Mouse (Mus musculus) kidney, postnatal 25 days (tissue): ENCODE results near the gene Rita1.

Experiments
- DNase-seq, 2 experiments: peaks; one replicate each; pipeline ENCODE4 v3.0.0; 2021; ENCODE audit warnings: mixed read lengths in 2 of 2

Gene Rita1

DNA sequence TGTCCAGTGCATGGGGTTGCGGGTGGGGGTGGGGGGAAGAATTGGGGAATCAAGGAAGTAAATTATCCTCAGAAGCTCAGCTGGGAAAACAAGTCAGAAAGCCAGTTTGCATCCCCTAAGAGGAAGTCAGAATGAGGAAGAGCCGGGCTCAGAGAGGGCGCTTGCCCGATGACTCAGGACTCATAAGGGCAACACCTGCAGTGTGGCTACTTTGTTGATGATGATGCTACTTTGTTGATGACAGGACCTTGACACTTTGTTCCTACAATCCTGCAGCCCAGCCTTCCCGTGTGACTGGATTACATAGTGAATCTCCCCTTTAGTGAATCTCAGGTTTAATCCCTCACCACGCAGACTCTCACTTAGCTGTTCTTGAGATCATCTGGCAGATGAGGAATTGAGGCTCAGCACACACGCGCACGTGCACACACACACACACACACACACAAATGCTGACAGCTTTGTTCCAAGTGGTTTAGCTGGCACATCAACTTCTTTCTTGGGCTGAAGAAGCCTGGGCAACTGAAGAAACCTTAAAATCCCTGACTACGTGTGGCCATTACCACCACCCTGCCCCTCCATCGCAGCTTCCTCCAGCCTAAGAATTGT, 42.0 kb downstream of the Rita1 start:
- no peak for DNase-seq

DNA sequence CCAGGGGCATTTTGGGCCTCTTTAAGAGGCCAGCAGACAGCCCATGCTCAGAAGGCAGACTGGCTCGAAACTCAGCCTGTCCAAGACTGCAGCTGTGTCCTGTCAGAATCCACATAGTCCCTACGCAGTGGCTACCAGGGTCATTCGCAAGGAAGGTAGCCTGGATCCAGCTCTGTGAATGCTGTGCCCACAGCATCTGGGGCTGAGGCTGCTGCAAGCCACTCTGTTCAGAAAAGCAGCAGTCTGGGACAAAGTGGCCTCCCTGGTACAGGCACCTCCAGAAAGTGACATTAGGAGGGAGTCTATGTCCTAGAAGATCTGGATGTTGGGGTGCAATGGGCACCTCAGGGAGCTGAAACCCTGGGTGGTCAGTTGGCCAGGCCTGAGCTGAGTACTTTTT, 42.6 kb downstream of the Rita1 start:
- DNase-seq, result no peak

DNA sequence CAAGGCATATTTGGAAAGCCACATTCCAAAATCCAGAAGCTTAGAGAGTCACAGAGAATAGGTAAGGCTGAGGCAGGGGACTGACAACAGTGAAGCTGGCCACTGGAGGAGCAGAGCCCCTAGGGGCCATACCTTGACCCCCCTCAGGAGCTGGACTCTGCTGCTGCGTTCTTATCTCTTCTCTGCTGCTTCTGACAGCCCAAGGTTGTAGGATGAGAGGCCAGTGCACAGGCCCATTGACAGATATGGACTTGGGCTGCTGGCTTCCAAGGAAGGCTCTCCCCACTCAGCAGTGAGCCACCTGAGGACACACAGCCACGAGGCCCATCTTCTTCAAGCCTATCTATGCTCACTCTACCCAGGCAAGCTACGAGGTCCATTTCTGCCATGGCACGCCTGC, 43.4 kb downstream of the Rita1 start:
- no peak for DNase-seq

DNA sequence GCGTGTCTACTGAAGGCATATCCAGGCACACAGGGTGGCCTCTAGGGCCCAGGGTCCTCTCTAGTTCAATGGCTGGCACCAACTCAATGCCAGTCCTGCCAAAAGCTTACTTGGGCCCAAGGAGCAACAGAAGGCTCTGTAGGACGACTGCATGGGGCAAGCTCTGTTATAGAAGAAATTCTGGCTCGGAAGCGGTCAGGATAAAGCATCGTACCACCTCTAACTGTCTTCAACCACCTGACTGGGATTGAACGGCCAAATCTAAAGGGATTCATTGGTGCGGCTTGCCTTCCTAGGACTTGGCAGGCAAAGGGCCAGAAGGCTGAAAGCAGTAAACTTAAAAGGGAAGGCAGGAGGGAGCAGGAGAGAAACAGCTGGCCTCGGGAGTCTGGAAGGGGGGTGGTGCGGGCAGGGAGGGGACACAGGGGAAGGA, 44.0 kb downstream of the Rita1 start:
- DNase-seq, result no peak

DNA sequence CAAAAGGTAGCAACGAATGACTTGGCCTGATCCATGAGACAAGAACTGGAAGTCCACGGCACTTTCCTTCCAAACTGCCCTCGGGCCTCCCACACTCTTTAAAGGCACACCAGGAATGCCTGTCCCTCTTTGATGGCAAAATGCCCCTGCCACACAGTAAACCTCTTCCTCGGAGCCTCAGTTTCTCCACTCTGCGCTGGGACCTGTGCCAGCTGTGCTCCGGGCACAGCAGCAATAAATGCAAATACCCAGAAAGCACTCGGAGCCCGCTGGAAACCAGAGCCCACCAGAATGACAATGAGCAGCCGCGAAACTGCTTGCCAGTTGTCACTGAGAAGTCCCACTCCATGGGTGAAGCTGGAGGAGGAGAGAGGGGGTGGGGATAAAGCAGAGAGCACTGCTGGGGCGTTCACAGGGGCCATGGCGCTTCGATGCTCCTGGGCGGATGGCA, 44.6 kb downstream of the Rita1 start:
- no peak for DNase-seq

DNA sequence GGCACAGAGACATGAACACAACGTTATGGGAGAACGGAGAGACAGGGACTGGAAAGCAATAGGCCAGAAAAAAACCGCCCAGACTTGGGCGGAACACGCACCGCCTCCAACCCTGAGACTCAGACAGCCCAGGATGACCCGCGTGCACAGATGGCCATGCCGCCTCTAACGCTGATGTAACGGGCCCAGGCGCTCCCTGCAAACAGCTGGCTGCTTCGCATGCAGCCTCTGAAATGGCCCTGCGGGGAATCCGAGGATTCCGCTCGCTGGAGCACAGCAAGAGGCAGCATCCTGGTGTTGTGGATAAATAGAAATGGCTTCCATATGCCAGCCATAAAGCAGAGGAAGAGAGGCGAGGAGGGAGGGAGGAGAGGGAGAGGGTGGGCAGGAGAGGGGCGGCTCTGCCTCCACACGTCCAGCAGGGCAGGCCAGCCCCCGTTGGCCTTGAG, 45.1 kb downstream of the Rita1 start:
- peak; percentile 62 to 87 for DNase-seq

DNA sequence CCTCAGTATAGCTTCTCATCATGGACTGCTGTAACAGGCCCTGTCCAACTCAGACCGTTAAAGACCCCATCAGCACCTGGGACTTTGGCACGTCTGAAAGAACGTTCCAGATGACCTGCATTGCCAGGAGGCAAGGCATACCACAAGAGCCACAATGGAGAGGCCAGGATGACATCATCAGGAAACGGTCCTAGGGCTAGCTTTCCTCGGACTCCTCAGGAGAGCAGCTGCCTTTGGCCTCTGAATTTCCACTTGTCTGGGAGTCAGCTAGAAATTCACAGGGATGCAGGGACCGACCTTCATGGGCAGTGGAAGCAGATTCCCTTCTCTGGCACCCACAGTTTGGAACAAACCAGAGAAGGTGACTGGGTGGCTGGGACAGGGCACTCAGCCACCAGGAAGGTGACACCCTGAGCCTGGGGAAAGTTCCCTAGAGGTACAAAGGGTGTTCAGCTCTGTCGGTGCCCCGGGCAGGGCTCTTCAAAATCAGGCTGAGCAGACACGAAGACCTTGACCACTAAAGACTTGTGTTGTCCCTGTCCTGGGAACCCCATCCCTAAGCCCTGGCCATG, 45.6 kb downstream of the Rita1 start:
- DNase-seq, result peak in 1 of 2 experiments; percentile 76

DNA sequence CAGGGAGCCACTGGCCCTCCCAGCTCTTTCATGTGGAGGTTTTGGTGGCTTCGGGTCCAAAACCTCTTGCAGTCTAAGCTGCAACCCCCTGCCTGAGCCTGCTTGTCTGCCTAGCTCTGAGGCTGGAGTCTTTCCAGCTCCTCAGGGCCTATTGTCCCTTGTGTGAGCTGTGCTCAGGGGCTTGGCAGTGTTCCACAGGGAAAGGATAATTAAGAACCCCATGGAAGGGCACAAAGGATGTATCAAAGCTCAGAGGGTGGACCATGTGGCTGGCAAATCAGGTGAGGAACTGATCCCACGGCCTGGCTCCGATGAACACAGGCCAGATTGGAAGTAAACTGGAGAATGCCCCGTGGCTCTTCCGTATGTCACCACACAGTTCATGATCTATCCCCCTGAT, 46.3 kb downstream of the Rita1 start:
- DNase-seq, result peak; percentile 81 to 90

DNA sequence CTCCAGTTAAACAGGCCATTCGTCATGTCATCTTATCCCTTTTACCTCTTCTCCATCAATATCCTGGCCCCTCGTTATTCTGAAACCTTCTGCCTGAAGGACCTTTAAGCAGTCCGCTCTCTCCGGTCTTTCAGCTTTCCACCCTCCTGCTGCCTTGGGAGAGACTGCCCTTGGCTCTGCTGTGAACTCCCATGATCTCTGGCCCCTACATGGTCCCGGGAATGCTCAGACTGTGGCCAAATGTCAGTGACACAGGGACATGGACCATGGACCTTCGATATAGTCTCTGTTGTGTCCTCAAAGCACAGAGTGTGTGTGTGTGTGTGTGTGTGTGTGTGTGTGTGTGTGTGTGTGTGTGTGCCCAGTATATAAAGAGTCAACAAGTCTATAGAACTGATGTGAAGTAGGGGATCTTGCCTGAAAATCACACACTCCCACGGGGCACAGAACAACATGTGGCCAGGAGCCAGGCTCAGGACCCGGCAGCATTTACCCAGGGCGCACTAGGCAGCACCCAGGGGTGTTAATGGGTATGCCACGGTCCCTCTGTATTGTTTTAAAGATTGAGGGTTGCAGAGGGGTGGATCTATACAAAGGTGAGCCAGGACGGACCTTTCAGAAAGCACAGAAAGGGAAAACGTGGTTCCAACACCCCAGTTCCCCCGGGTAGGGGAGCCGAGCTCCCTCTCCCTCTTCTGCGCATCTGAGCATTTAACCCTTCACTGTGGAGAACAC, 47.1 kb downstream of the Rita1 start:
- peak in 1 of 2 experiments; percentile 69 for DNase-seq

DNA sequence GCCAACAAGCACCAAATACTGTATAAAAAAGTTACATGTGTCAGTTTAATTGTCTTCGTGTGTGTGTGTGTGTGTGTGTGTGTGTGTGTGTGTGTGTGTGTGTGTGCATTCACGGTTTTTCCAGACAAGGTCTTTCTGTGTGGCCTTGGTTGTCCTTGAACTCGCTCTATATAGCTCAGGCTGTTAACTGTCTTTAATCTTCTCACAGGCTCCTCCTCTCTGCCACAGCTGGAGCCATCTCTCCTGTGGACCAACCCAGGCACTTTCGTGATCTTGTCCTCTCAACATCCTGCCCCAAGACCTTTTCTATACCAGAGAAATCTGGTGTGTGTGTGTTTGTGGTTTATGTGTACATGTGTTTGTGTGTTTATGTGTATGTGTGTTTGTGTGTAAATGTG, 48.5 kb downstream of the Rita1 start:
- DNase-seq, result no peak

DNA sequence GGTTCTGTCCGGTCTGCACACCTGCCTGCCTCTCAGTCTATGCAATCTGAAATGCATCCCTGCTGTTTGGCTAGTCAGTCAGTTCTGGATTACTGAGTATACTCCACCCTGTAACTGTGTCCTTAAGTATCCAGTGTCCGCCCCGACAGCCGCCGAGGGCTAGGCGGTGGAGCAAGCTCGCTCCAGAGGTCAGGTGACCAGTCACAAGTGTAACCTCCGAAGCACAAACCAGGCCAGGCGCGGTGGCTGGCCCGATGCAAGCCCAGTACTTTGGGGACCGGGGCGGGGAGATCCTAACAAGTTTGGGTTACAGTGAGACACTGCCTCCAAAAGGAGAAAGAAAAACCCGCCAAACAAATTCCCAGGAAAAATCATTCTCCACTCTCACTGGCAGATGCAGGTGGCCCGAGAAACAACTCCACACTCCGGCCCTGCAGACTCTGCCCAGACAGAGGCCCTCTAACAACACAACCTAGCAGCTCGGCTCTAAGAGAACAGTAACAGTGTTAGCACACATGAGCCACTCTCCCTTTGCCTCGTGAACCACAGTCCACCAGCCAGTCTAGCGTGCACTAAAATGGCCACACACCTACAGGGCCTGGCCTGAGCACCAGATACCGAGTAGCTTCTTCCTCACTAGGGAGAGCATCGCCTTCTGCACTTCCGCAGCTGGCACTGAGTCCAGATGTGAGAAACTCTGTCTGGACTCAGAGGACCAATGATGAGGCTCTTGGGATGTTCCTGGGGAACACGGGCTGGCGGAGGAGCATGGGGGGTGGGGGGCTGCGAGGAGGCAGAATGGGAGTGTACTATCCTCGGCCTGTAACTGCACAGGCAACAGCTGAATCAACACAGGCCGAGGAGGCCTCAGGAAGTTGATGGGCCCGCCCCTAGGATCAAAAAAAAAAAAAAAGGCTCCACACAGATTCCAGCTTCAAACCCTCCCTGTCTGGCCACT, 49.2 kb downstream of the Rita1 start:
- peak; percentile 86 to 93 for DNase-seq

DNA sequence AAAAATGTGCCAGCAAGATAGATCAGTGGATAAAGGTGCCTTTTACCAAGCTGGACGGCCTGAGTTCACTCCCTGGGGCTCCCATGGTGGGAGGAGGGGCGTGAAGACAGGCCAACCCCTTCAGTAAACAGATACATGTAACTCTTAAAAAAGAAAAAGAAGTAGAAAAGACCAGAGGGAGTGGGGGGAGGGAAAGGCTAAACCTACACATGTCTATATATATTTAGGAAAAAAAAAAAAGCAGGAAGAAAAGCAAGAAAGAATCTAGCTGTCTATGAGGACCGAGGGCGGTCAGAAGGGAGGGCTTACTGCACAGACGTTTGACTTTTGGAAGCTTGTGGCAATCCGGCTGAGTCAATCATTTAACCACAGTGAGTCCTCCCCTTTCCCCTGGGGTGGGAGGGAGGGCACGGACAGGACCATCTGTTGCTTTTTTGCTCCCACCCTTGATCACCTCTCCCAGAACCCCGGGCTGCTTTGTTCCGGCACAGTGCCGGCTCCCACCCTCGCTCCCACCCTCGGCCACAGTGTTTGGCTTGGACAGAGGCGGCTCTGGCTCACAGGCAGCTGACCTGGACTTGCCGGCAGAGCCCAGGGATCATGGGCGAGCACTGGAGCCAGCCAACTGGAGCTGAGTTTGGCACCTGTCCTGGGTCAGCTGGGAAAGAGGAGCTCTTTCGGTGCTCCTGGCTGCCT, 51.6 kb downstream of the Rita1 start:
- DNase-seq, result peak; percentile 89 to 96

DNA sequence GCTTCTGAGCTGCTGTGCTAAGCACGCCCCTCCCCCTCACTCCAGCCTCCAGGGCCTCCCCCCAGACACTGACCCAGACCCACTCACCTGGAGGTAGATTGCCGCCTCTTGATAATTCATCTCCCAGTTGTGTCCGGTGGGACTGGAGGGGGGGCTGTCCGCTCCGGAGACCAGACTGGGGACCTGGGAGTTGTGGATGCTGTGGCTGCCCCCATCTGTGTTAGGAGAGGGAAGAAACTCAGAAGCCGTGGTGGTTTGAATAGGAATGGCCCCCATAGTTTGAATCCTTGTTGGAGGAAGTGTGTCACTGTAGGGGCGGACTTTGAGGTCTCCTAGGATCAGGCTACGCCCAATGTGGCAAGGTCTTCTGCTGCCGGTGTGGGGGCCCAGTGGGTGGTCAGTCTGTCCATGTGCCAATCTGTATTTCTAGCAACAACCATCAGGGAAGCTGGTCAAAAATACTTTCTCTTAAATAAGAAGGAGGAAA, 52.2 kb downstream of the Rita1 start:
- DNase-seq, result no peak

DNA sequence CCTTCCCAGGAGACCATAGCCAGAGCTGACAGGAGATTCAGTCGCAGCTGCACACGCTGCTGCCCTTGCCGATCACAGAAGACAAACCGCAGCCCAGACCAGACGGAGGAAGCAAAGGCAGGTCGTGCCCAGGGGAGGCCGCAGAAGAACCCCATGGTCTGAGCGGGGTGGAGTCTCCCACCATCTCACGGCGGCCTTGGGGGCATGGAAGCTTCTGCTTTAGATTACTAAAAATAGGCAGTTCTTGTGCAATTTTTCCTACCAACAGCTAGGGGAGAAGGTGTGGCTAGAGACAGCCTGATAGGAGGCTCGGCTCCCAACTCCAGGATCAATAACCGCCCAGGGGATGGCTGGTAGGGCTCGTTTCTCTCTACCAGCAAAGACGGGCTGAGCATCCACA, 53.6 kb downstream of the Rita1 start:
- no peak for DNase-seq

DNA sequence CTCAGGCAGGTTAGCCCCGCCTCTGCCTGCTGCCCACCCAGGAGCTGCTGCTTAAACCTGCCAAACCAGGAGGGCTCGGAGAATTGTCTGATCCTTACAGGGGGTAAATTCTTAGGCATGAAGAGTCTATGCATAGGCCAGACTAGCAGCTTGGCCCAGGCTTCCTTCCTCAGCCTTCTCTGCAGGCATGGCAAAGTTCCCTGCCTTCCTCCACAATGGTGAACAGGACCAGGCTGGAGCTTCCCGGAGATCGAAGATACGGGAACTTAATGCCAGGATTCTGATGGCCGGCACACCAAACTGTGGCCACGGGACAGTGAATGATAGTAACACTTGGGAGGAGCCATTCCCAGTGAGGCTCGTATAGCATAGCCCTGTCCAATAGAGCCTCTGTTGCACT, 54.3 kb downstream of the Rita1 start:
- DNase-seq, result no peak

DNA sequence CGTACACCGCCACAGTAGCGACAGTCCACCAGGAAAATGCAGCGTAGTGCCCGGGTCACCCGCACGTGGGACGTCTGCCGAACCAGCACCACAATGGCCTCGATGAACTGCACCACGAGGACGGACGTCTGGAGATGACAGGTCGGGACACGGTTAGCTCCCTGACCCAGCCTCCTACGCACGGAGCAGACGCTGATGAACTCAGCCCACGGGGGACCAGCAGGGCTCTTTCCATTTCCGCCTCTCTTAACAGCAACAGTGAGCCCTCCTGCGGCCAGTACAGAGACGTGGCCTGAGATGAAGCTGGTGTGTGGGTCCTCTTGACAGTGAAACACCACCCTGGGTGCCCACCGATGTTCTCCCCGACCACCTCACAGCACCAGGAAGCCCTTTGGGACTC, 56.5 kb downstream of the Rita1 start:
- no peak for DNase-seq

DNA sequence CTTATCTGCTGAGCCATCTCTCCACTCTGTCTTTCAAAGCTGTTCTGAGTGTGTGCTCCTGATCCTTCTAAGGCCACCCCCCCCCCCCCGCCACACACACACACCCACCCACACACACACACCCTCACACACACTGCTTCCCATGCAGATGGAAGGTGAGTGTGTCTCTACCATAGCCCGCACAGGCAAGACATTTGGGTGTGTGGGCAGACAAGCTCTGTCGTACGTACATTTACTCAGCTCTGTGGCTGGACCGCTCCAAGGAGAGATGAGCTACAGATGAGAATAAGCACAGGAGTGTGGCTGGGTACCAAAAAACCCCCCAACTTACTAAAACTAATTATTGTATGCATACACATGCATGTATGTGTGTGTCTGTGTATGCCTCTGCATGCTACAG, 61.7 kb downstream of the Rita1 start:
- DNase-seq, result no peak

DNA sequence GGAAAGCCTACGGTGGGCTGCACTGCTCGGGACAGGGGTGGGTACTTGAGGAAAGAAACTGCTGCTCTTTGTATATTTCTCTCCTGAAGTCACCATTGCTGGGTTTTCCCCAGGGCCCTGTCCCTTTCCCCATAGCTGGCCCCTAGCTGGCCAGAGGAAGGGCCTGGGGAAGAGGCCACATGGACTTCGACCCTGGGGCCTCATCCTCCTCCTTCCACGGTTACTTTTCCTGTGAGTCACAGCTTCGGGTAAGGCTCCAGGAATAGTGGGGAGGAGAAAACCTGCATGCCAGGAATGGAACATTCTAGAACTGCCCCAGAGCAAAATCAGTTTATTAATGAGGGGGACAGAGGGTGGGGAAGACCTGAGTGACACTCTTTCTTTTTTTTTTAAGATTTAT, 62.3 kb downstream of the Rita1 start:
- DNase-seq, result peak; percentile 46 to 76

DNA sequence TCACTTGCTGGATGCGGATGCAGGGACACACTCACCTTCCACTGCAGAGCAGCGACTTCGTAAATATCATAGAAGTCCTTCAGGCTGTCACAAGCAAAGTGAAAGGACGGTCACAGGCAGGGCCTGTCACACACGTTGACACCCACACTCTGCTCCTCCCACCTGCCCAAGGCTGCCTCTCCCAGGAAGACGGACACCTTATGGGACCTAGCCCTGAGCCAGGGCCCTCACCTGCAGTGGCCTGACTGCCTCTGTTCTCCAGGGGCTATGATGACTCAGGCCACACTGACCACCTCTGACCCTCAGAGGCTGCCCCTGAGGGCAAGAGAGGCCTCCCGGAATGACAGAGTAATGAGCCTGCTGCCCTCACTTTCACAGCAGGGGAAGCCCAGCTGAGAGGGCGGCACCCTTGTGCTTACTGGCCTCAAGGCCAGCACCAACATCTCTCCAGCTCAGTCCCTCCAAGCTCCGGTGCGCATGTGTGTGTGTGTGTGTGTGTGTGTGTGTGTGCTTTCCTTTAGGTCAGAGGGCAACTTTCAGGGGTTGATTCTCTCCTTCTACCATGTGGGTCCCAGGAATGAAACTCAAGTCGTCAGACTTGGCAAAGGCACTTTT, 64.0 kb downstream of the Rita1 start:
- peak in 1 of 2 experiments; percentile 35 for DNase-seq
